Mouse (Mus musculus) limb, embryonic 10.5 days (tissue): ENCODE results near the gene Cep250. TPM values are rescaled to one million over a fixed set of nuclear protein-coding genes. Genes with fewer than 3 reads are reported as not detected.

Source experiments
- DNase-seq: peaks from one replicate; pipeline ENCODE4 v3.0.0-alpha.2; 2017; ENCODE audit warnings: low spot score
- H3K27ac ChIP-seq: fragments of 300-500 bp; sonication (generic); 2 replicates; pipeline ENCODE4 v1.5.1; 2016; ENCODE audit warnings: mild to moderate bottlenecking
- H3K27me3 ChIP-seq: fragments of 300-500 bp; sonication (generic); 2 replicates; pipeline ENCODE4 v1.6.1; 2016; ENCODE audit warnings: low read depth, mild to moderate bottlenecking; ENCODE audit not compliant: poor library complexity, severe bottlenecking
- H3K36me3 ChIP-seq: fragments of 300-500 bp; sonication (generic); 2 replicates; pipeline ENCODE4 v1.6.1; 2016; ENCODE audit warnings: mild to moderate bottlenecking, moderate library complexity
- H3K4me1 ChIP-seq: fragments of 300-500 bp; sonication (generic); 2 replicates; pipeline ENCODE4 v1.6.1; 2016
- H3K4me3 ChIP-seq: fragments of 300-500 bp; sonication (generic); 2 replicates; pipeline ENCODE4 v1.5.1; 2016; ENCODE audit warnings: mild to moderate bottlenecking, moderate library complexity
- H3K9me3 ChIP-seq: fragments of 300-500 bp; sonication (generic); replicated peaks from 2 replicates; pipeline ENCODE4 v1.6.1; 2016; ENCODE audit warnings: mild to moderate bottlenecking
- WGBS: fragments of 180-500 bp; shearing (Covaris S2); methylation state at CpG from one replicate; pipeline ENCODE4 v1.1.7; 2016; 5-methylcytosine and 5-hydroxymethylcytosine counted together
- polyA plus RNA-seq: library from polyadenylated mRNA; unstranded; fragments of >200 nt; fragmentation: Nextera tagmentation; extraction: Ambion mirVana; gene quantifications from 2 replicates; pipeline ENCODE4 v1.2.1, GENCODE M21; 2016

Gene Cep250
- polyA plus RNA-seq, 1 experiment from 2014 or later = 34.3 TPM

DNA sequence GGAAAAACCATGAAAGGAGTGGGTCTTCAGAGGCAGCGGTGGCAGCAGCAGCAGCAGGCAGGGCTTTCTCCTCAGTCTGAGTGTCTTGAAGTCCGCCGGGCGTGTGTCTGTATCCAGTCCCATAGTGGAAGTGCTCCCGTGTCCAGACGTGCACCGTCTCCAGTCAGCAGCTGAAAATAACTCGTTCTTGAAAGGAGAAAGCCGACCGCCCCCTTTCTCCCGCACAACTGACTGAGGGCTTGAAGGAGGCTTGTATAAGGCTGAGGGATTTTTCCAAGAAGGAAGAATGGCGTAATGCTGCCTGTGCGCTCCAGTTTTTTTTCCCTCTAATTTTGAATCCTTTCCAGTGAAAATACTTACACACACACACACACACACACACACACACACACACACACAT lies 11.1 kb upstream of the Cep250 start, which contains the start of gene Gdf5:
Gdf5 (minus strand) TSS at position 244 of the 400 bp plus-strand sequence.
- DNase-seq = peak; percentile 46

DNA sequence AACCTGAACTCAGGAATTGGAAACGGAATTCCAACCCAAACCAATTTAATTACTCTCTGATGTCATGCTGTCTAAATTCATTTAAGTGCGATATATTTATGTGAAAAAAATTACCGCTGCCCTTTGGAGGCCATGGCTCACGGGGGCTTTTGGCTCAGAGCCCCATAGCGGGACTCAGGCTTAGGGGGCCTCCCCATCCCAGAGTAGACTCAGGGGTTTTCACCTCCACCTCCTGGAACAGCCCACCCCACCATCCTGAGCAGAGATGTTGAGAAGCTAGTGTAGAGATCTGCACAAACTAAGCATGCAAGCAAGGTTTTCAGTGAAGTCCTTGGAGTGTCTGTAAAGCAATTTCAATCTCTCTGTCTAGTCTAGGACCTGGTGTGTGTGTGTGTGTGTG lies 10.7 kb upstream of the Cep250 start:
- no peak for DNase-seq

More for the DNA sequence above, 11.1 kb upstream of the Cep250 start, which contains the start of gene Gdf5:
- H3K4me1 ChIP-seq = peaks cover 78% of the 10 kb centered on the region
- 62% methylated on average over 13 of the region's 13 CpGs for WGBS
- H3K4me3 ChIP-seq = peak within 1 kb of the TSS; percentile 40
- 0 out of 2 replicates have a peak, but pooled peaks cover 13% of the 10 kb centered on the region for H3K27me3 ChIP-seq
- H3K27ac ChIP-seq = peak within 1 kb of the TSS; percentile 83
- peaks cover 4% of the 10 kb centered on the region; the same call in 1 of the 2 replicates for H3K36me3 ChIP-seq
- no peaks in the 10 kb centered on the region for H3K9me3 ChIP-seq

DNA sequence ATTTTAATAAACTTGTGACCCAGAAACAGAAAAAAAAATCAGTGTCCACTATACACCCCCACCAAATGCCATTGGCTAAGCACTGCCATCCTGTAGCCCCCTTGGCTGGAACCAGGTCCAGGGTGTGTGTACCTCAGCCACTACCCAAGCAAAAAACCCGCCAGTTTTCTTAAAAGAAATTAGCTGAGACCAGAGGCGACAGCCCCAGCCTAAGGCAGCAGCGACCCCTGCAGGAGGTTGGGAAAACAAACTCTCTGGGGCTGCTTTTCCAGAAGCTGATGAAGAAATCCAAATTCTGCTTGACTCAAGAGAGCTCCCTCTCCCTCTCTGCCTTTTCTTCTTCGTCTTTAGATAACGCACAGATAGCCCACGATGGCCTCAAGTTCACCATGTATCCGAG lies 10.2 kb upstream of the Cep250 start:
- Histone ChIP-seq H3K36me3 (peaks cover 4% of the 10 kb centered on the region; the same call in 1 of the 2 replicates), H3K27me3 (0 out of 2 replicates have a peak, but pooled peaks cover 13% of the 10 kb centered on the region), H3K9me3 (no peaks in the 10 kb centered on the region), H3K4me1 (peaks cover 75% of the 10 kb centered on the region), H3K4me3 (no peak overlapping the region), H3K27ac (peak overlapping the region; percentile 83; the same call in 1 of the 2 replicates)
- 5% methylated on average over 7 of the region's 7 CpGs for WGBS
- DNase-seq = peak; percentile 89

More for the DNA sequence above, 10.7 kb upstream of the Cep250 start:
- Histone ChIP-seq H3K4me1 (peaks cover 76% of the 10 kb centered on the region), H3K27me3 (0 out of 2 replicates have a peak, but pooled peaks cover 13% of the 10 kb centered on the region), H3K4me3 (no peak overlapping the region), H3K9me3 (no peaks in the 10 kb centered on the region), H3K36me3 (peaks cover 4% of the 10 kb centered on the region; the same call in 1 of the 2 replicates), H3K27ac (peak overlapping the region; percentile 83; the same call in 1 of the 2 replicates)
- 60% methylated on average over 5 of the region's 5 CpGs for WGBS

DNA sequence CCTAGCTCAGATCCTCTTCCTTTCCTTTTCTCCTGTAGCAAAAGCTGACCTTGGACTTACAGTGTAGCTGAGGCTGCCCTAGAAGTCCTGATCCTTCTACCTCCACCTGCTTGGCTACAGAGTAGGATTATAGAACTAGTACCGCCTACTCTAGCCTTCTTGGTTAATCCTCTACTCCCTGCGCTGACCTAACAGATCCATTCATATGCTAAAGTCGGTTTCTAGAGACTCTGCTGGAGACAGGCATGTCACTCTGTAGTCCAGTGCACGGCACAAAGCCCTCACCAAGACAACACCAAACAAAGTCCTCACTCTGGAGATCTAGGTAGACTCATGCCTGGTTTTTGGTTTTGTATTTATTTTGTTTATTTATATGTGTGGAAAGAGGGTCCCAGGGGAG lies 9.8 kb upstream of the Cep250 start:
- WGBS = 29% methylated on average over 4 of the region's 4 CpGs
- DNase-seq = no peak
- no peaks in the 10 kb centered on the region for H3K9me3 ChIP-seq
- H3K4me3 ChIP-seq = no peak overlapping the region
- H3K36me3 ChIP-seq = peaks cover 1% of the 10 kb centered on the region; the same call in 1 of the 2 replicates
- no peak overlapping the region; the same call in 1 of the 2 replicates for H3K27ac ChIP-seq
- H3K27me3 ChIP-seq = 0 out of 2 replicates have a peak, but pooled peaks cover 13% of the 10 kb centered on the region
- H3K4me1 ChIP-seq = peaks cover 75% of the 10 kb centered on the region

DNA sequence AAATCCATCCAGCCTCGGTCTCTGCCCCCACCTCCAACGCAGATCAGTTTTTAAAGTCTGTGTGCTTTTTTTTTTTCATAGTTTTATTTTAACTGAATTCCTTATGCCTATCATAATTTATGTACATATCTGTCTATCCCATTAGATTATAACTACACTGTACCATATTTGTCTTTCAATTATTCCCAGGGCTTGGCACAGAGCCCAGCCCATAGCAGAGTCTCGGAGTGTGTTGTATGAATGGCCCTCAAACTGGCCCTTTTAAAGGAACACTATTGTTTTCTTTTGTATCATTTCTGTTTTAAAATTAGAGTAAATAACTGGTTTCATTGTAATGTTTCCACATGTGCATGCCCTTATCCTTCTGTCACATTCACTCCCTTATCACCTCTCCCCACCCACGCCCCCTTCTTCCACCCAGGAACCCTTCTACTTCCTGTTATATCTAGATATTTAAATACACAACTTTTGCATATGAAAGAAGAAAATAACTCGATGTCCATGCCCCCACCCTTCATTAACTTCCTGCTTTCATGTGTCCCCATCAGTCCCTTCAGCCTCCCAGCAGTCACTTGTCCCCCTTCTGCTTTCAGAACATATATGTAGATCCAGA lies 8.8 kb upstream of the Cep250 start:
- no peaks in the 10 kb centered on the region for H3K36me3 ChIP-seq
- H3K4me3 ChIP-seq = no peak overlapping the region
- H3K27ac ChIP-seq = no peak overlapping the region
- no peak for DNase-seq
- no peaks in the 10 kb centered on the region for H3K9me3 ChIP-seq
- 0 out of 2 replicates have a peak, but pooled peaks cover 15% of the 10 kb centered on the region for H3K27me3 ChIP-seq
- 88% methylated on average over 5 of the region's 5 CpGs for WGBS
- H3K4me1 ChIP-seq = peaks cover 65% of the 10 kb centered on the region

DNA sequence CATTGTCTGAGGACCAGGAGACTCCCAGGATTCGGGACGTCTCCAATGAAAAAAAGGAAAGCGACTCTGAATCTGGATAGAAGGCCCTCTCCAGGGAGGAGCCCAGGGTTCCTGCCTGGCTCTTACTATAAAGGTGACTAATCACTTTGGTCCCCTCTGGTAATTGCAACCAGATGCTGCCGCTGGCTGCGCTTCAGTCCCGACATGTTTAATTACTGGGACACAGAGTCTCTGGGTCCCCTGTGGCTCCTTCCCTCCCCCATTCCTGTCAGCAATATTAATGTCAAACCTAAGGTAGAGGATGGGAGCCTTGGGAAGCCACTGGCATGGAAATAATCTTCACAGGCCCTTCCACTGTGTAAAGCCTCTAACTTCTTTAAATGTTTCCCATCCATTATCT lies 6.9 kb upstream of the Cep250 start:
- 10% methylated on average over 6 of the region's 6 CpGs for WGBS
- H3K4me3 ChIP-seq = peak overlapping the region; percentile 20
- no peaks in the 10 kb centered on the region for H3K9me3 ChIP-seq
- H3K27me3 ChIP-seq = peaks cover 22% of the 10 kb centered on the region; the same call in 1 of the 2 replicates
- H3K36me3 ChIP-seq = no peaks in the 10 kb centered on the region
- H3K4me1 ChIP-seq = peaks cover 46% of the 10 kb centered on the region
- peak; percentile 79 for DNase-seq
- H3K27ac ChIP-seq = peak overlapping the region; percentile 69; the same call in 1 of the 2 replicates

DNA sequence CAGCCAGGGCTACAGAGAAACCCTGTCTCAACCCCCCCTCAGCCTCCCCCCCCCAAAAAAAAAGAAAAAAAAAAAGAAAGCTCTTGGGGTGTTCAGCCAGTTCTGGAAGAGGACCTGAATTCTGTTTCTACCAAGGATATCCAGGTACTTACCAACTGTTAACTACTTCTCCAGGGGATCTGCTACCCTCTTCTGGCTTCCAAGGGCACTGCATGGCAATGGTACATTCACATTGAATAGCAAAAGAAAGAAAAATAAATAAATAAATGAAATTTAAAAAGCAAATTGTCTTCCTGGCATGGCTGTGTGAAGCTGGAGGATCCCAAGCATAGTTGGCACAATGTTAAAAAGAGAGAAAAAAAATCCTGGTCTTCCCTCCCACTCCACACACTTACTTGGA lies 4.3 kb upstream of the Cep250 start:
- DNase-seq = peak; percentile 50
- Histone ChIP-seq H3K27me3 (peaks cover 12% of the 10 kb centered on the region; the same call in 1 of the 2 replicates), H3K27ac (no peak overlapping the region), H3K36me3 (no peaks in the 10 kb centered on the region), H3K4me1 (peaks cover 21% of the 10 kb centered on the region), H3K9me3 (no peaks in the 10 kb centered on the region), H3K4me3 (no peak overlapping the region)

DNA sequence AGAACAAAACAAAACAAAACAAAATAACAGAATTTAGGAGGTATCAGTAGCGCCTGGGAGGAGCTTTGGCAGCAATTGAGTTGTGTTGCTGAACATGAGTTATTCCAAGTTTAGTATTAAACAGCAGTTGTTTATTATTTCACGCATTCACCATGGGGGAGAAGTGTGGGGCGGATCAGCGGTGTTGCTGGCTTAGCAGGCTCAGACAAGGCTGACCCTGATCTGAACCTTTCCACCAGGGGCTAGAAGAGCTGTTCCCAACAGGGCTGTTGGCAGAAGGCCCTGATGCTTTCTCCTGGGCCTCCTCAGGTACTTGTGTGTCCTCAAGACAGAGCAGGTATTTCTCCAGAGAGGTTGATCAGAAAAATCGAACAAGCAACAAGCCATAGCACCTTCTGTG lies 3.7 kb downstream of the Cep250 start:
- Histone ChIP-seq H3K27me3 (no peaks in the 10 kb centered on the region), H3K4me1 (peaks cover 10% of the 10 kb centered on the region; the same call in 1 of the 2 replicates), H3K4me3 (no peak overlapping the region), H3K27ac (no peak overlapping the region), H3K36me3 (peaks cover 56% of the 10 kb centered on the region), H3K9me3 (no peaks in the 10 kb centered on the region)
- WGBS = 94% methylated on average over 5 of the region's 5 CpGs
- DNase-seq = no peak

DNA sequence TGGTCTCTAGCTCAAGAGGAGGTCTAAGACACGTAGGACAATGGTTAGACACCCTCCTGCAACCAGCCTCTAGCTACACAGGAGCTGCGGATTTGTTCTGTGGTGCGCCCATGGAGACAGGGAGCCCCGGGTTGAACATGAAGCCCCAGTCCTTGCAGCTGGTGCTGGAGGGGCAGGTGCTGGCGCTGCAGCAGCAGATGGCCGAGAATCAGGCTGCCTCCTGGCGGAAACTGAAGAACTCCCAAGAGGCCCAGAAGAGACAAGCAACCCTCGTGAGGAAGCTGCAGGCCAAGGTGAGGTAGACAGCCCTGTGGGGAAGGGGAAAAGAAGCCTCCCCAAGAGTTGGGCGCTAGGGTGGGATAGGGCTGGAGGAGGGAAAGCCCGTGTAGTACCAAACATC lies 5.6 kb downstream of the Cep250 start:
- no peak for DNase-seq
- H3K27ac ChIP-seq = no peak overlapping the region
- peaks cover 74% of the 10 kb centered on the region for H3K36me3 ChIP-seq
- H3K4me3 ChIP-seq = no peak overlapping the region
- H3K27me3 ChIP-seq = no peaks in the 10 kb centered on the region
- H3K9me3 ChIP-seq = no peaks in the 10 kb centered on the region
- H3K4me1 ChIP-seq = peaks cover 10% of the 10 kb centered on the region; the same call in 1 of the 2 replicates
- 90% methylated on average over 10 of the region's 10 CpGs for WGBS

DNA sequence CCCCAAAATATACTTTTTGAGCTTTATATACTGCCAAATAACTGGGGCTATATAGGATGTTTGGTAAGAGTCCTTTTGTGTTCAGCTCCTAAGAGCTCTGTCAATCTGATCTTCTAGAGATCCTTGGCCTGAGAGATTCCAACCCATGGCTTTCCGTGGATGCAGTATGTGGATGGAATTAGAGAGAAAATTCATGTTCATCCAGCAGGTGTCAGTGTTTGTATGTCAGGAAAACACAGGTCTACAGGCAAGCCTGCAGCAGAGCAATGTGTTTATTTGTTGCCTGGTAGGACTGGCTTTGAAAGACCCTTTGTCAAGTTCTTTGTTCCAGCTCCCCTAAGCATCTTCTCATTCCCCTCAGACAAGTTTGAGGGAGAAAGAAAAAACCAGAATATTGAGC lies 6.7 kb downstream of the Cep250 start:
- DNase-seq = peak; percentile 26
- 72% methylated on average over 1 of the region's 1 CpGs for WGBS
- Histone ChIP-seq H3K4me1 (no peaks in the 10 kb centered on the region), H3K36me3 (peaks cover 86% of the 10 kb centered on the region), H3K9me3 (no peaks in the 10 kb centered on the region), H3K4me3 (no peak overlapping the region), H3K27ac (no peak overlapping the region), H3K27me3 (no peaks in the 10 kb centered on the region)

DNA sequence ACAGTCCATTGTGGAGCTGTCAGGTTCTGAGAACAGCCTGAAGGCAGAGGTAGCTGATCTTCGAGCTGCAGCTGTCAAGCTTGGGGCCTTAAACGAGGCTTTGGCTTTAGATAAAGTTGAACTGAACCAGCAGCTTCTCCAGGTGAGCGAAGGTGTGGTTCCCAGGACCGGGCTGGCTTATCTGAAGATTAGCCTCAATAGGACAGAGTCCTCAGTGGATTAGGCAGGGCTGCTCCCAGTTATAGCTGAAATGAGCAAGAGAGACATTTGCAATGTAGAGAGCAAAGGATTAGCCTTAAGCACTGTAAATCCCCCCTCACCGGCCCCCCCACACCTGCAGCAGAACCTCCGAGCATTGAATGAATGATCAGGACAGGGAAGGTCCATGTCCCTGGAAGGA lies 17.1 kb downstream of the Cep250 start:
- 93% methylated on average over 6 of the region's 6 CpGs for WGBS
- H3K4me3 ChIP-seq = no peak overlapping the region
- peaks cover 95% of the 10 kb centered on the region for H3K36me3 ChIP-seq
- no peaks in the 10 kb centered on the region for H3K27me3 ChIP-seq
- no peaks in the 10 kb centered on the region for H3K9me3 ChIP-seq
- no peaks in the 10 kb centered on the region for H3K4me1 ChIP-seq
- no peak overlapping the region for H3K27ac ChIP-seq
- no peak for DNase-seq

DNA sequence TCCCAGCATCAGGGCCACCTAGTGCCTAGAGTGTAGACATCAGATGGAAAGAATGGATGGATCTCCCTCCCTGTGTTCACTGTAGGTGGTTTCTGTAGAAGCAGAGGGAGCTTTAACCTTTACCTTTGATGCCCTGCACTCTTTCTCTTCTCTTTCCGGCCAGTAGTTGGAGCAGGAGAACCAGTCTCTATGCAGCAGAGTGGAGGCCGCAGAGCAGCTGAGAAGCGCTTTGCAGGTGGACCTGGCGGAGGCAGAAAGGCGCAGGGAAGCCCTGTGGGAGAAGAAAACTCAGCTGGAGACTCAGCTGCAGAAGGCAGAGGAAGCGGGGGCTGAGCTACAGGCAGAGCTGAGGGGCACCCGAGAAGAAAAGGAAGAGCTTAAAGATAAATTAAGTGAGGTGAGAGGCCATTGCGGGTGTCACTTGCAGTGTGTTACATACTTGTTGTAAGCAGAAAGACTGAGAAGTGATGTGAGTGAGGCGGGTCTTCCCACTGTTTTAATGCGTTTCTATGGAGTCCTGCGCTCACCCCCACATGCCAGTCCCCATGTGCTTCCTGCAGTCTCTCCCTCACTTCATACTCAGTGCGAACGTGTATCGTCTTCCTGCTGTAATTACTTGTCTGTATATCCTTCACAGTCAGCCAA lies 18.0 kb downstream of the Cep250 start:
- H3K27ac ChIP-seq = no peak overlapping the region
- H3K9me3 ChIP-seq = no peaks in the 10 kb centered on the region
- WGBS = 83% methylated on average over 14 of the region's 14 CpGs
- H3K27me3 ChIP-seq = no peaks in the 10 kb centered on the region
- no peak overlapping the region for H3K4me3 ChIP-seq
- DNase-seq = no peak
- no peaks in the 10 kb centered on the region for H3K4me1 ChIP-seq
- peaks cover 95% of the 10 kb centered on the region for H3K36me3 ChIP-seq

DNA sequence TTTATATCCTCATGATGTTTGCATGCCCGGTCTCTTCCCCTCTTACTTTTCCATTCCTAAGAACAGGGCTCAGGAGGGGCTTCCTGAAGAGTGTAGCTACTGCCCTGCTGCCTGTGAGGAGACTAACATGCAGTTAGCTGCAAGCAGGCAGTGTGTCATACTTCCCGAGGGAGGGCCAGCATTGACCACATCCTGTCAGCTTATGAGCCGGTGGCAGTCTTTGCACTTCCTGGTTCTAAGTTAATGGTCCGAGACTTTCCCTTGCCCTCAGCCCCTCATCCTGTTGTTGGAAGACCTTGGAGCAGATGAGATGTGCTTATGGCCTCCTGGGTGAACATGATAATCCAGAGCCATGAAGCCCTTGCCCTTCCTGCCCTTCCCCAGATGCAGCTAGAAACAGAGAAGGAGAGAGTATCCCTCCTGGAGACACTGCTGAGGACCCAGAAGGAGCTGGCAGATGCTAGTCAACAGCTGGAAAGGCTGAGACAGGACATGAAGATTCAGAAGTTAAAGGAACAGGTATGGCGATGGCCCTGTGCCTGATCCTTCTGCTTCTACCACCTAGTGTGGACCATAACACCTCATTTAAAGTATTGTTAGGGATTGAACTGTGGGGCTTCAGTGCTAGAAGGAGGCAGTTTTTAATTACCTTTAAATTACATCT lies 23.2 kb downstream of the Cep250 start:
- Histone ChIP-seq H3K4me3 (no peak overlapping the region), H3K9me3 (no peaks in the 10 kb centered on the region), H3K4me1 (no peaks in the 10 kb centered on the region), H3K27ac (no peak overlapping the region), H3K27me3 (no peaks in the 10 kb centered on the region), H3K36me3 (peaks cover 99% of the 10 kb centered on the region)
- 85% methylated on average over 5 of the region's 5 CpGs for WGBS
- no peak for DNase-seq
